Mouse (Mus musculus): ENCODE measurements around the gene Tmem63c. TPM values are rescaled to one million over a fixed set of nuclear protein-coding genes. Genes with fewer than 3 reads are reported as not detected.

Tmem63c gene
- polyA plus RNA-seq, 1 experiment, result not detected

DNA sequence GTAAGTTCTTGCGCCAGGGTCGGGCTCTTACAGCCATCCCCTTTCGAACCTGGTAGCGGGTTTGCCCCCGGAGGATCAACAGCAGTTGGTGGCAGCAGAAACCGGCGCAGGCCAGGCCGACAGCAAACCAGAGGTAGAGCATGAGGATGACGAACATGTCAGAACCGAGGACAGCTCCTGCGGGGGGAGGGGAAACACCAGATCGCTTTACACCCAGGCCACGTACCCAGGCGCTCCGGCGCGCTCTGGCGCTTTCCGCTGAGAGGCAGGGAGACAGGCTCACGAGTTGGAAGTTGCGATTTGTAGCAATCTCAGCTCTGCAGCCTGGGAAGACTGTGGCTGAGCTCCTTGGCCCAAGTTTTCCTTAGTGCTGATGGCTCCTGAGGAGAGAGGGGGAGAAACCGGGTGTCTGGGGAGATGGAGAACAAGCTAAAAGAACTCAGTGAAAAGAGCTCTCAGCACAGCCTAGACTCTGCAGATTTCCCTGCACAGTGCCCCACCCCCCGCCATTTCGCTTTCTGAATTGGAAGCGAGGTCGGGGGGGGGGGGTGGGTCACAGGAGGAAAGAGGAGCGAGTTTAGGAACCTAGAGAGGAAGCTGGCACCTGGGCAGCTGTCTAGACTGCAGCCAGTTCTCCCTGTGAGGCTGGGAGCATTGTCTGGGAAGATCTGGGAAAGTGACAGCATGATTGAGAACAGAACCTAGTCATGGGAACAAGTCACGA lies 37.5 kb upstream of the Tmem63c start:
- Histone ChIP-seq H3K9me3 (ENCODE audit: control insufficient read depth, low read length) (no peaks in the 10 kb centered on the region), H3K36me3 (ENCODE audit: control insufficient read depth) (no peaks in the 10 kb centered on the region), H3K27me3 (ENCODE audit: control insufficient read depth) (peaks cover 67% of the 10 kb centered on the region), H3K4me1 (ENCODE audit: control insufficient read depth) (no peaks in the 10 kb centered on the region), H3K4me3 (replicated peaks) (no peak overlapping the region)
- TF ChIP-seq GATA1 (IDR thresholded peaks at IDR 0.05; ENCODE audit: low read length) (no peak), TAL1 (IDR thresholded peaks at IDR 0.05; ENCODE audit: low read length) (no peak)

DNA sequence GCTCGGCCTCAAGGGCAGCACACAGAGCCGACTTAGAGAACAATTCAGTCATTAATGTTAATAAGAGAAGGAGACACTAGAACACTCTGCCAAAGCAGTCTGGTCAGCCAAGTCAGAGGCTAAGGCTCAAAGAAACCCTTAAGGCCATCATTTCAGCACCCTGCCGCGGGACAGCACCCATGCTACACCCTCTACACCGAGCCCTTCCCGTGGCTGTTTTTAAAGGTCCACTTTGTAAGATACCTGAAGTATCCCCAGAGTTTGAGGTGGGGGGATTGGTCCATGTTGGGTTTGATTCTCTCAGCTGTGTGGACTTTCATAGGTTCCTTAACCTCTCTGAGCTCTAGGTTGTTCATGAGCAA lies 37.0 kb upstream of the Tmem63c start:
- Histone ChIP-seq H3K4me1 (ENCODE audit: control insufficient read depth) (no peaks in the 10 kb centered on the region), H3K36me3 (ENCODE audit: control insufficient read depth) (no peaks in the 10 kb centered on the region), H3K27me3 (ENCODE audit: control insufficient read depth) (peaks cover 68% of the 10 kb centered on the region), H3K9me3 (ENCODE audit: control insufficient read depth, low read length) (no peaks in the 10 kb centered on the region), H3K4me3 (replicated peaks) (no peak overlapping the region)
- TF ChIP-seq GATA1 (IDR thresholded peaks at IDR 0.05; ENCODE audit: low read length) (no peak), TAL1 (IDR thresholded peaks at IDR 0.05; ENCODE audit: low read length) (no peak)

DNA sequence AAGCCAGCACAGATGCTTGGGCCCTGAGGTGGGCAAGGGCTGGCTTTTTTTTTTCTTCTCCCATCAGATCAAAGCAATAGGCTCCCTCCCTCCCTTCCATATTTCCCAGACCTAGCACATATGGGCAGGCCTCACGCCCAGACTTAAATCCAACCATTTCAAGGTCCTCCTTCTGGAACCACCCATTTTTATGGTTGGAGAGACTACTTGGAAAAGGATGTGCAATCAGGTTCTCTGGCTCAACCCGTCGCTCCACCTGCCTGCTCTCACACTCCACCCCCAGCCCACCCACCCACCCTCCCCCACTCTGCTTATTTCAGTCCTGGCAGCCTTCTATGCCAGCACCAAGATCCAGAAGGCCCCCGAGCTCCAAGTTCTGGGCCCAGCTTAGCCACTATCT lies 34.6 kb upstream of the Tmem63c start:
- Histone ChIP-seq H3K9me3 (ENCODE audit: control insufficient read depth, low read length) (no peaks in the 10 kb centered on the region), H3K27me3 (ENCODE audit: control insufficient read depth) (peaks cover 73% of the 10 kb centered on the region), H3K4me1 (ENCODE audit: control insufficient read depth) (no peaks in the 10 kb centered on the region), H3K36me3 (ENCODE audit: control insufficient read depth) (no peaks in the 10 kb centered on the region), H3K4me3 (replicated peaks) (no peak overlapping the region)
- TF ChIP-seq TAL1 (IDR thresholded peaks at IDR 0.05; ENCODE audit: low read length), result no peak
- TF ChIP-seq GATA1 (IDR thresholded peaks at IDR 0.05; ENCODE audit: low read length), result no peak

DNA sequence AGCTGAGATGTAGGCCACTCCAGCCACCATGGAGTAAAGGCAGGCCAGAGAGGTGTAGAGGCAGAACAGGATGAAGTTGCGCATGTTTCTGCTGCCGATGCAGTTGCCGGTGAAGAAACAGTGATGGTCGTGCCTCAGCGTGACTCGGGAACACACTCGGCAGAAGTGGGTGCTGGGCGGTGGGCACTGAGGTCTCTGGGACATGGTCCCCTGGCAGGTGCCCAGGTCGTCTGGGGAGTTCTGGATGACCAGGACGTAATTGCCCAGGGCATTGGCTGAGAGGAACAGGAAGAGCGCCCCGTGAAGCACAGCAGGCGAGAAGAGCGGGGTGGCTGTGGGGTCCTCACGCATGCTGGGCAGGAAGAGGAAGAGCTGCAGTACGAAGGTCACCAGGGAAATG lies 32.9 kb upstream of the Tmem63c start:
- Histone ChIP-seq H3K27me3 (ENCODE audit: control insufficient read depth) (peaks cover 71% of the 10 kb centered on the region), H3K9me3 (ENCODE audit: control insufficient read depth, low read length) (no peaks in the 10 kb centered on the region)
- no peak for TF ChIP-seq GATA1 (IDR thresholded peaks at IDR 0.05; ENCODE audit: low read length)
- TF ChIP-seq TAL1 (IDR thresholded peaks at IDR 0.05; ENCODE audit: low read length), result no peak

DNA sequence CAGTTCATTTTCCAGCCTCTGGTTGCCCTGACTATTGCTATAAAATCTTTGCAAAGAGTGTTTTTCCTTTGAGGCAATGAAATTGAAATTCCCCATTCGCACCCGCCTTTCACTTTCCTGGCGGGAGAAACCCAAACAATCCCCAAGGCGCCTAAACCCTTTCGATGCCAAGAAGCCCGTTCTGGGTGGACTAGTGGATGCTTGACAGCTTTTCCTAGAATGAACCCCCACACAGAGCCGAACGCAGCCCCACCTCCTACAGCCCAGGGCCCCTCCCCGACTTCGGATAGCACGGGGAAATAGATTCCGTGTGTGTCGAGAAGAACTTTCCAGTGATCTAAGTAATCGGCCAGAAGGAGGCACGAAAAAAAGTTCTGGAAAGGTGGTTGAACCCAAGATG lies 31.8 kb upstream of the Tmem63c start:
- no peak overlapping the region for H3K4me3 ChIP-seq (replicated peaks)
- no peaks in the 10 kb centered on the region for H3K4me1 ChIP-seq (ENCODE audit: control insufficient read depth)
- H3K36me3 ChIP-seq (ENCODE audit: control insufficient read depth), result no peaks in the 10 kb centered on the region
- no peak for TF ChIP-seq TAL1 (IDR thresholded peaks at IDR 0.05; ENCODE audit: low read length)
- TF ChIP-seq GATA1 (IDR thresholded peaks at IDR 0.05; ENCODE audit: low read length), result no peak
- peaks cover 62% of the 10 kb centered on the region for H3K27me3 ChIP-seq (ENCODE audit: control insufficient read depth)
- H3K9me3 ChIP-seq (ENCODE audit: control insufficient read depth, low read length), result no peaks in the 10 kb centered on the region

More for the DNA sequence above, 32.9 kb upstream of the Tmem63c start:
- H3K4me3 ChIP-seq (replicated peaks), result no peak overlapping the region
- H3K4me1 ChIP-seq (ENCODE audit: control insufficient read depth), result no peaks in the 10 kb centered on the region
- H3K36me3 ChIP-seq (ENCODE audit: control insufficient read depth), result no peaks in the 10 kb centered on the region

DNA sequence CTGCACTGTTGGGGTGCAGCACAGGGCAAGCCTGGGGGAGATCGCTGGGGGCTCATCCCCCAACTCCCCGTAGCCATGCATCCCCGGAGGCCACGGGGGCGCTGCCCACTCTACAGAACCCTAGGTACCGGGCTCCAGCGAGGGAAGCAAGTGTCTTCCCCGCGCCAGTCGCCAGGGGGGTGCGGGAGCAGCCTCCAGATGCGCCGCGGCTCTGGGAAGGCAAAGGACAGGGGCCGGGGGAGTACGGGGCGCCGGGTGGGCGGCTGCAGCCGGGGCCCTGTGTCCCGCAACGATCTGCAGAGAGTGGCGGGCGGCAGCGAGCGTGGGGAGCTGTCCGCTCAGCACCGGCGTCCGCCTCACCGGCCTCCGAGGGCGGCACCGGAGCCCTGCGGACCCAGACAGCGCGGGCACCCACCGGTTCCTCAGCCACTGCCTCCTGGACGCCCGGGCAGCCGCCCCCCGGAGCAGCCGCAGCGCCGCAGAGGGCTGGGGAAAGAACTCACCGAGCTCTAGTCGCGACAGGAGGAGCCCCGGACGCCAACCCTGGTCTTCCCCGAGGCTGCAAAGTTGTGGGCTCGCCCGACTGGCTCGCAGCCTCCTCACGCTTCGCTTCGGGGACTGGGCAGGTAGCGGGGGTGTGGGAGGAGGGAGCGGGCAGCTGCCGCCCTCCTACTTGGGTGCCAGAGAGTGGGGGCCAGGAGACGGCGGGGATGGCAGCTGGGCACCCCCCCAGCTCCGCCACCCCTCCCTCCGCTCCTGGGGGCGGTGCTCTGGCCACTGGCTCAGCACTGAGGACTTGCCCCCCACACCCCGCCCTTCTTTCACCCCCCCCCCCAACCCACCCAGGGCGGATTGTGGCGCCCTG lies 31.0 kb upstream of the Tmem63c start, which contains the start of gene Zdhhc22:
Zdhhc22 (minus strand) TSS at position 541 of the 865 bp plus-strand sequence.
- peaks cover 59% of the 10 kb centered on the region for H3K27me3 ChIP-seq (ENCODE audit: control insufficient read depth)
- H3K9me3 ChIP-seq (ENCODE audit: control insufficient read depth, low read length), result no peaks in the 10 kb centered on the region
- no peaks in the 10 kb centered on the region for H3K4me1 ChIP-seq (ENCODE audit: control insufficient read depth)
- TF ChIP-seq TAL1 (IDR thresholded peaks at IDR 0.05; ENCODE audit: low read length), result no peak
- no peak for TF ChIP-seq GATA1 (IDR thresholded peaks at IDR 0.05; ENCODE audit: low read length)
- no peak within 1 kb of the TSS for H3K4me3 ChIP-seq (replicated peaks)
- no peaks in the 10 kb centered on the region for H3K36me3 ChIP-seq (ENCODE audit: control insufficient read depth)

DNA sequence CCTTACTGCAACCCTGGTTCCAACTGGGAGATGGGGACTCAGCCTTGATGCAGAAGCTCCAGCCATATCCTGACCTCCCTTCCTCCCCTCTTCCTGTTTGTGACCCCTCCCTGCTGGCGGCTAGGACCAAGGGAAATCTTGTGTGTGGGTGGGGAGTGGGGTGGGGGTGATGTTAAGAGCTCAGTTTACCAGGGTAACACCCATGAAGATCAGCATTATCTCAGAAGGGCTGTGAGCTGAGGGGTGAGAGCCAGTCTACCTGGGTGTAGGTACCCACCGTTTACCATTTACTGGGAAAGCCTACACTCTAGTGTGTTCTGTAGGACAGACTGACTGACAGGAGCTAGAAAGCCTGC lies 30.4 kb upstream of the Tmem63c start:
- Histone ChIP-seq H3K27me3 (ENCODE audit: control insufficient read depth) (peaks cover 58% of the 10 kb centered on the region), H3K4me1 (ENCODE audit: control insufficient read depth) (no peaks in the 10 kb centered on the region)
- TF ChIP-seq GATA1 (IDR thresholded peaks at IDR 0.05; ENCODE audit: low read length) (no peak), TAL1 (IDR thresholded peaks at IDR 0.05; ENCODE audit: low read length) (no peak)

DNA sequence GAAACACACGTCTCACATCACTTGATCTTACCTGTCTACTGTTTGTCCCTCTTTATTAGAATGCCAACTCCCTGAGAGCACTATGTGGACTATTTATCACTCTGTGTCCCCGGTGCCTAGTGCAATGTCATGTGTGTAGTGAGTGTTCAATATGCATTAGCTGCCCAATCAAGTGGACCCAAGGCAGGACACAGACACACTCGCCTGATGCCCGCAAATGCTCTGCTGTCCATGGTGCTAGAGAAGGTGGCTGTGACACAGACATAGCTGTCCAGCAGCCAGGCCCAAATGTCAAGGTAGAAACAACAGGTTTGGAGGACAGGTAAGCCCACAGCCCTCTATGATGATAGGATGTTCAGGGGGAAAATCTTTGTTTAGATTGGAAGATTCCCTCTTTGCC lies 27.0 kb upstream of the Tmem63c start:
- TF ChIP-seq GATA1 (IDR thresholded peaks at IDR 0.05; ENCODE audit: low read length) (no peak), TAL1 (IDR thresholded peaks at IDR 0.05; ENCODE audit: low read length) (no peak)
- Histone ChIP-seq H3K4me3 (replicated peaks) (no peak overlapping the region), H3K36me3 (ENCODE audit: control insufficient read depth) (no peaks in the 10 kb centered on the region), H3K4me1 (ENCODE audit: control insufficient read depth) (no peaks in the 10 kb centered on the region), H3K9me3 (ENCODE audit: control insufficient read depth, low read length) (no peaks in the 10 kb centered on the region), H3K27me3 (ENCODE audit: control insufficient read depth) (peaks cover 31% of the 10 kb centered on the region)

More for the DNA sequence above, 30.4 kb upstream of the Tmem63c start:
- no peak overlapping the region for H3K4me3 ChIP-seq (replicated peaks)
- H3K36me3 ChIP-seq (ENCODE audit: control insufficient read depth), result no peaks in the 10 kb centered on the region
- no peaks in the 10 kb centered on the region for H3K9me3 ChIP-seq (ENCODE audit: control insufficient read depth, low read length)

DNA sequence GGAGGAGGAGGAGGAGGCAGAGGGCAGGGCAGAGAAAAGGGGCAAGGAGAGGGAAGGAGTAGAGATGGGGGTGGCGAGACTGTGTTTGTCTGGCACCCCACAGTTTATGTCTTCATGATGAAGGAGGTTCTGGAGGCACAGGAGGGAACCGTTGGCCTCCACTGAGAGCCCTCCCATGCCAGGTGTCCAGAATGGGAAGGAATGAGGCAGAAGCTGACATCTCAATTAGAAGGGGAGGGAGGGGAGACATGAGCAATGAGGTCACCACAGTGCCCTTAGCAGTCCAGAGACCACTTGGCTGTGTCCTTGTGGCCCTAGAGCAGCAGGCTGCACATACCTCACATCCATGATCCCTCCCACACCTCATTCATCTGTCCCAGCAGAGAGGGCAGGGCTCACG lies 26.4 kb upstream of the Tmem63c start:
- Histone ChIP-seq H3K27me3 (ENCODE audit: control insufficient read depth) (peaks cover 25% of the 10 kb centered on the region), H3K36me3 (ENCODE audit: control insufficient read depth) (no peaks in the 10 kb centered on the region), H3K9me3 (ENCODE audit: control insufficient read depth, low read length) (no peaks in the 10 kb centered on the region), H3K4me1 (ENCODE audit: control insufficient read depth) (no peaks in the 10 kb centered on the region), H3K4me3 (replicated peaks) (no peak overlapping the region)
- no peak for TF ChIP-seq GATA1 (IDR thresholded peaks at IDR 0.05; ENCODE audit: low read length)
- no peak for TF ChIP-seq TAL1 (IDR thresholded peaks at IDR 0.05; ENCODE audit: low read length)

Data from erythroblast, embryonic 14.5 days (primary cell).